Mouse (Mus musculus) E14TG2a.4 (cell line): ENCODE data around the gene Inpp5d.

Experiments used
- CTCF ChIP-seq: conservative IDR thresholded peaks from 2 replicates; pipeline ENCODE4 v1.5.1; 2014; ENCODE audit warnings: low read length
- NANOG ChIP-seq: IDR thresholded peaks from 2 replicates; pipeline ENCODE4 v1.6.1; 2014; ENCODE audit warnings: borderline replicate concordance, low read length, mixed read lengths

DNA sequence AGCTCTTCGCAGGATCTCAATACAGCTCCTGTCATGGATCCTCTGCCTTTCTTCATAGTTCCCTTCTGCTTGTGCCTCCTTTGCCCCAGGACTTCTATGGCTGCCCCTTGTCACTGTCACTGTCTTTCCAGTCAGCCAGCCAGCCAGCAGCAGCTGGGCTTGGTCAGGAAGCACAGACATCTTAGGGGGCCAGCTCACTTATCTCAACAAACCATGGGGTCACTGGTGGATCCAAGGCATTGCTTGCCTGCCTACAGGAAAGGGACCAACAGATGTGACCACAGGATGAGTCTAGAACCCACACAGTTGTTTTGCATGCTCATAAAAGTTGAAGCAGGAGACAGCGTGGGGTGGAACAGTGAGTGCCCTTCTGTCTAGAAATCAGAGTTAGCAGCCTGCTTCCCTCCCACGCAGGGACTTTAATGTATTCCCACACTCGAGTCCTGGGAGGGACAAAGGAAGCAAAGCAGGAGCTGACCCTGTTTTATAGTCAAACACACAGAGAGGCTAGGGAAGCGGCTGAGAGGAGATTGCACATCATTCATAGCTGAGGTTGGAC is 79.9 kb downstream of the Inpp5d start:
- TF ChIP-seq CTCF (no peak), NANOG (no peak)
